Comparison of ENCODE assay signal across 2 mouse cellular contexts in genomic region chr4:13985879-13986498, GRCm38 (mm10).
DNase-seq lines count a peak whose midpoint lies in the region; ATAC-seq lines count a peak whose summit lies in the region.
"Not testable (repeated sequence)": the region's sequence is repeated elsewhere in the genome, so short reads cannot be mapped to it uniquely, and the experiment has no call there.

No protein-coding gene starts in this region.

- H3K9ac ChIP-seq in neural tube, embryonic 11.5 days (ENCODE audit: low read length); neural tube, embryonic 12.5 days: not testable (repeated sequence)

- H3K4me2 ChIP-seq in neural tube, embryonic 11.5 days (ENCODE audit: low read depth); neural tube, embryonic 12.5 days (replicated peaks): not testable (repeated sequence)

- DNase-seq in neural tube, embryonic 11.5 days (ENCODE audit: low spot score), result not testable (repeated sequence)

- not testable (repeated sequence) for H3K27me3 ChIP-seq in neural tube, embryonic 11.5 days (ENCODE audit: control insufficient read depth, insufficient read depth, low read length); neural tube, embryonic 12.5 days (replicated peaks)

- H3K4me3 ChIP-seq in neural tube, embryonic 11.5 days (ENCODE audit: low read depth, low read length); neural tube, embryonic 12.5 days: not testable (repeated sequence)

- not testable (repeated sequence) for H3K27ac ChIP-seq in neural tube, embryonic 11.5 days (ENCODE audit: low read depth, low read length); neural tube, embryonic 12.5 days

- WGBS in neural tube, embryonic 11.5 days, result 52% methylated on average over 4 of the region's 4 CpGs
- 25% methylated on average over 4 of the region's 4 CpGs for WGBS in neural tube, embryonic 12.5 days

- peak; percentile 90 for ATAC-seq in neural tube, embryonic 11.5 days (ENCODE audit: insufficient read depth, low FRiP score, low TSS enrichment)
- ATAC-seq in neural tube, embryonic 12.5 days (ENCODE audit: low FRiP score, low read depth), result peak; percentile 87

- H3K36me3 ChIP-seq in neural tube, embryonic 11.5 days (ENCODE audit: control insufficient read depth, insufficient read depth, low read length); neural tube, embryonic 12.5 days: not testable (repeated sequence)

- not testable (repeated sequence) for H3K4me1 ChIP-seq in neural tube, embryonic 11.5 days (ENCODE audit: control insufficient read depth, insufficient read depth, low read length); neural tube, embryonic 12.5 days

- H3K9me3 ChIP-seq in neural tube, embryonic 11.5 days (ENCODE audit: control insufficient read depth, low read length); neural tube, embryonic 12.5 days: not testable (repeated sequence)
